In the genomic region with DNA sequence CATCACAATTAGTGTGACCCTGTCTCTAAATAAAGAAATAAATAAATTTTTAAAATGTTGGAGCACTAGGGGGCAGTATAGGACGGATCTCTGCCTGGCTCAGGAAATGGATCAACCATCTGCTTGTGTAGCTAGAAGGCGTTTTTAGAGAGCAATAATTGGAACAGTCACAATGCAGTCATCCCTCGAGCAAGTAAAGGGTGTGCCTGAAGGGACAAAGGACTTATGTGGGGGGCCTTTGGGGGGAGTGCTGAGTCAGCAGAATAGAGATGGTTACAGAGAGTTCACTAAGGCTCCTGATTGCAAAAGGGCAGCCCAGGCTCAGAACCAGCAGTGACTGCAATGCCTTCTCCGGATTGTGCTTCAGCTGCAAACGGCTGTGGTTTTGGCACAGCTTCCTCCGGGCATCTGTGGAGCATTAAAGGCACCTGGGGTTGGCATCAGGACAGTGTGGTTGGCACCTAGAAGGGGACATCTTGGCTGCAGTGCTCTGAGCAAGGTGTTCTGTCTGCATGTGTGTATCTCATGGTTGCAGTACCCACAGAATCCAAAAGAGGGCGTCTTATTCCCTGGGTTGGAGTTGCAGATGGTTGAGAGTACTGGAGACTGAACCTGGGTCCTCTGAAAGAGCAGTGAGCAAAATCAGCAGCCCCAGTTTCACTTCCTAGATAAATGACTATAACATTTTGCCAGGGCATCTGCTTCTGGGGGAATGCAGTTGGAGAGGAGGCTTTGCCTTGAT, we compare ENCODE assay signal across 8 mouse cellular contexts. TPM values are rescaled to one million over a fixed set of nuclear protein-coding genes. Genes with fewer than 3 reads are reported as not detected.
A peak's percentile ranks its signal among the peaks of the same experiment; 100 is the strongest.
DNase-seq lines count a peak whose midpoint lies in the region; ATAC-seq lines count a peak whose summit lies in the region.

No protein-coding gene starts in this region.

- H3K9ac ChIP-seq in hindbrain, embryonic 16.5 days (ENCODE audit: low read depth, low read length) = no peak overlapping the region
- no peak overlapping the region for H3K9ac ChIP-seq in liver, embryonic 16.5 days (ENCODE audit: low read depth, low read length)

- no peaks in the 10 kb centered on the region for H3K36me3 ChIP-seq in hindbrain, embryonic 16.5 days (ENCODE audit: control insufficient read depth, insufficient read depth, low read length)
- no peaks in the 10 kb centered on the region for H3K36me3 ChIP-seq in liver, embryonic 16.5 days (ENCODE audit: control insufficient read depth, insufficient read depth)

- no peak overlapping the region for H3K4me2 ChIP-seq in hindbrain, embryonic 16.5 days (ENCODE audit: low read length)
- no peak overlapping the region for H3K4me2 ChIP-seq in liver, embryonic 16.5 days (ENCODE audit: low read depth, low read length)

- 21% methylated on average over 7 of the region's 7 CpGs for WGBS in hindbrain, embryonic 16.5 days
- 22% methylated on average over 7 of the region's 7 CpGs for WGBS in liver, embryonic 16.5 days (ENCODE audit: insufficient replicate concordance)

- DNase-seq in layer of hippocampus, adult 11-12 months (ENCODE audit: low spot score) = peak; percentile 54
- DNase-seq in layer of hippocampus, postnatal 36 days = no peak
- DNase-seq in MN1 (ENCODE audit: low spot score) = peak; percentile 58
- DNase-seq in embryo, embryonic 11.5 days (ENCODE audit: low read depth, low spot score) = peak; percentile 43
- DNase-seq in skeletal muscle tissue, adult 2 months (ENCODE audit: low read depth, low spot score) = peak; percentile 48
- no peak for DNase-seq in adrenal gland, adult 8-10 months

- H3K4me1 ChIP-seq in hindbrain, embryonic 16.5 days (ENCODE audit: control insufficient read depth, insufficient read depth, low read depth, low read length) = peaks cover 4% of the 10 kb centered on the region
- peaks cover 17% of the 10 kb centered on the region for H3K4me1 ChIP-seq in liver, embryonic 16.5 days (ENCODE audit: control insufficient read depth, low read depth, low read length)

- H3K27ac ChIP-seq in hindbrain, embryonic 16.5 days (ENCODE audit: low read depth, low read length) = 0 out of 2 replicates have a peak overlapping the region, but pooled peaks have one; percentile 16
- H3K27ac ChIP-seq in liver, embryonic 16.5 days (ENCODE audit: low read length) = no peak overlapping the region

- H3K27me3 ChIP-seq in hindbrain, embryonic 16.5 days (replicated peaks; ENCODE audit: control insufficient read depth, insufficient read depth, low read length) = no peaks in the 10 kb centered on the region
- H3K27me3 ChIP-seq in liver, embryonic 16.5 days (ENCODE audit: control insufficient read depth, insufficient read depth, low read depth, low read length) = no peaks in the 10 kb centered on the region

- no peak; the same call in 1 of the 2 replicates for ATAC-seq in hindbrain, embryonic 16.5 days
- peak; percentile 41 for ATAC-seq in liver, embryonic 16.5 days (ENCODE audit: low read depth)

- H3K4me3 ChIP-seq in hindbrain, embryonic 16.5 days (ENCODE audit: low read length) = no peak overlapping the region
- H3K4me3 ChIP-seq in liver, embryonic 16.5 days (ENCODE audit: low read depth, low read length) = no peak overlapping the region

- no peaks in the 10 kb centered on the region for H3K9me3 ChIP-seq in hindbrain, embryonic 16.5 days (ENCODE audit: control insufficient read depth, low read length)
- no peaks in the 10 kb centered on the region for H3K9me3 ChIP-seq in liver, embryonic 16.5 days (replicated peaks; ENCODE audit: control insufficient read depth, low read length)

RNA-seq across cellular contexts. Expression of gene Prpsap1, which starts 7.2 kb away (rescaled TPM):
- 10 to 100 TPM; 93.0 to 93.3 TPM for total RNA-seq in layer of hippocampus, postnatal 36 days (2021)
- 181 and 190 TPM in 2 replicates for polyA plus RNA-seq in hindbrain, embryonic 16.5 days (2015; fragmentation: Nextera tagmentation; extraction: Ambion mirVana)
- 47.6 and 47.9 TPM in 2 replicates for polyA plus RNA-seq in liver, embryonic 16.5 days (2015; fragmentation: Nextera tagmentation; extraction: Ambion mirVana)
- total RNA-seq in adrenal gland, adult 8-10 months (2022) = 100 to 1,000 TPM; 104 to 122 (median 111) TPM

RNA-seq across cellular contexts. Expression of gene Sphk1, which starts 29.5 kb away (rescaled TPM):
- 1 to 10 TPM; 1.3 to 2.4 TPM for total RNA-seq in layer of hippocampus, postnatal 36 days (2021)
- 10.7 and 13.9 TPM in 2 replicates for polyA plus RNA-seq in hindbrain, embryonic 16.5 days (2015; fragmentation: Nextera tagmentation; extraction: Ambion mirVana)
- polyA plus RNA-seq in liver, embryonic 16.5 days (2015; fragmentation: Nextera tagmentation; extraction: Ambion mirVana) = 23.7 and 24.3 TPM in 2 replicates
- total RNA-seq in adrenal gland, adult 8-10 months (2022) = 1 to 10 TPM; 3.0 to 4.7 (median 3.5) TPM

RNA-seq across cellular contexts. Expression of gene Qrich2, which starts 35.1 kb away (rescaled TPM):
- total RNA-seq in layer of hippocampus, postnatal 36 days (2021) = not detected
- polyA plus RNA-seq in hindbrain, embryonic 16.5 days (2015; fragmentation: Nextera tagmentation; extraction: Ambion mirVana) = 0.38 and 0.40 TPM in 2 replicates
- polyA plus RNA-seq in liver, embryonic 16.5 days (2015; fragmentation: Nextera tagmentation; extraction: Ambion mirVana) = not detected in 2 replicates
- total RNA-seq in adrenal gland, adult 8-10 months (2022) = under 1 TPM in 1 of 4 experiments, not detected in 3; 0.11 TPM

Comparison
In these comparisons a context has a peak if more than half of its experiments do, and no peak if none do; other contexts are left out.
1. DNase-seq: peak in layer of hippocampus, adult 11-12 months (single experiment), MN1 (single experiment), embryo, embryonic 11.5 days (single experiment) and skeletal muscle tissue, adult 2 months (single experiment); none in layer of hippocampus, postnatal 36 days (0 of 2) and adrenal gland, adult 8-10 months (single experiment).